Mouse (Mus musculus) forebrain, embryonic 13.5 days (tissue): Measurements from ENCODE around the gene Tspan33. TPM values are rescaled to one million over a fixed set of nuclear protein-coding genes. Genes with fewer than 3 reads are reported as not detected.
A peak's percentile ranks its signal among the peaks of the same experiment; 100 is the strongest.
"Not testable (repeated sequence)": the region's sequence is repeated elsewhere in the genome, so short reads cannot be mapped to it uniquely, and the experiment has no call there.

Experiments
- ATAC-seq: fragments of 200-750 bp; cut with Nextera tagmentation; 2 replicates; pipeline ENCODE4 v1.8.0; 2017
- H3K27ac ChIP-seq: fragments of 300-500 bp; sonication (generic); 2 replicates; pipeline ENCODE4 v1.5.1; 2015; ENCODE audit warnings: inconsistent platforms, mild to moderate bottlenecking, moderate library complexity
- H3K27me3 ChIP-seq: fragments of 300-500 bp; sonication (generic); 2 replicates; pipeline ENCODE4 v1.6.1; 2015; ENCODE audit warnings: mild to moderate bottlenecking, inconsistent platforms
- H3K36me3 ChIP-seq: fragments of 300-500 bp; sonication (generic); 2 replicates; pipeline ENCODE4 v1.6.1; 2015; ENCODE audit warnings: mild to moderate bottlenecking, inconsistent platforms; ENCODE audit not compliant: poor library complexity, severe bottlenecking
- H3K4me1 ChIP-seq: fragments of 300-500 bp; sonication (generic); 2 replicates; pipeline ENCODE4 v1.6.1; 2015; ENCODE audit warnings: inconsistent platforms
- H3K4me2 ChIP-seq: fragments of 300-500 bp; sonication (generic); 2 replicates; pipeline ENCODE4 v1.6.1; 2015; ENCODE audit warnings: inconsistent platforms, mild to moderate bottlenecking, moderate library complexity
- H3K4me3 ChIP-seq: fragments of 300-500 bp; sonication (generic); 2 replicates; pipeline ENCODE4 v1.5.1; 2015; ENCODE audit warnings: mild to moderate bottlenecking, inconsistent platforms
- H3K9ac ChIP-seq: fragments of 300-500 bp; sonication (generic); 2 replicates; pipeline ENCODE4 v1.6.1; 2015; ENCODE audit warnings: mild to moderate bottlenecking, inconsistent platforms
- H3K9me3 ChIP-seq: fragments of 300-500 bp; sonication (generic); replicated peaks from 2 replicates; pipeline ENCODE4 v1.6.1; 2016; ENCODE audit warnings: inconsistent platforms
- WGBS: fragments of 180-500 bp; shearing (Covaris S2); methylation state at CpG from one replicate; pipeline ENCODE4 v1.1.7; 2015; 5-methylcytosine and 5-hydroxymethylcytosine counted together
- polyA plus RNA-seq: library from polyadenylated mRNA; unstranded; fragments of >200 nt; fragmentation: Nextera tagmentation; extraction: Ambion mirVana; gene quantifications from 2 replicates; pipeline ENCODE4 v1.2.1, GENCODE M21; 2015

The Tspan33 gene
- polyA plus RNA-seq, 1 experiment from 2014 or later = 4.3 TPM

DNA sequence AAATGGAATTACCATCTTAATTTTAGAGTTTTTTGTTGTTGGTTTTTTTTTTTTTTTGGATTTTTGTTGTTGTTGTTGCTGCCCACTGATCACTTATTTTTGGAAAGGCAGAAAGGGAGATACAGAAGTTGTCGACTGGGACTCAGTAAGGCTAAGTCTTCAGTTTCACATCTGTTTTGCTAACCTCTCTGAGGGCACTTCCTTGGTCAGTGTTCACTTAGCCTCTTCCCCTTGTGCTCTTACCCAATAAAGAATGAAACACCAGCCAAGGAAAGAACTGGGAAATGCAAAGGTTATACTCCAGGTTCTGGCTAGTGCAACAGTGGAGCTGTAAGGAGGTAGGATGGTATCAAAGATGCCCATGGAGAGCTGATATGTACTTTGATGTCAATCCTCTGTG lies 35.5 kb downstream of the Tspan33 start:
- H3K4me1 ChIP-seq = no peaks in the 10 kb centered on the region
- no peaks in the 10 kb centered on the region for H3K9me3 ChIP-seq
- H3K4me2 ChIP-seq = no peak overlapping the region
- H3K4me3 ChIP-seq = no peak overlapping the region
- ATAC-seq = no peak
- WGBS = 79% methylated on average over 1 of the region's 1 CpGs
- H3K36me3 ChIP-seq = no peaks in the 10 kb centered on the region
- H3K9ac ChIP-seq = no peak overlapping the region
- H3K27me3 ChIP-seq = no peaks in the 10 kb centered on the region
- H3K27ac ChIP-seq = no peak overlapping the region

DNA sequence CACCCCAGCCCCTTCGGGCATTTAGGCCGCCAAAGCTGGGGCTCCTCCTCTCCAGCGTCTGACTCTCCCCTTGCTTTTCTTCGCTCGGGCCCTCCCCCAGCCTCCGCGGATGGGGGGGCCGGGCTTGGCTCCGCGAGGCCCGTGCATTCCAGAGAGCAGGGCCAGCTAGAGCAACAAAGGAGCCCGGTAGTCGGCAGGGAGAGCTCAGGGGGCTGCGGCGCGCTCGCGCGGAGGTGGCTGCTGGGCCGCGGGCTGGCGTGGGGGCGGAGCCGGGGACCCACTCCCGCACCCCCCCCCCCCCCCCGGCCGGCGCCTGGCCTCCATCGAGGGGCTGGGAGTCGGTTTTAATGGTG lies 41.3 kb downstream of the Tspan33 start, which contains the start of gene Smo:
TSS of gene Smo (plus strand) at position 168 of the 353 bp plus-strand sequence.
- Histone ChIP-seq H3K9ac (peak within 1 kb of the TSS; percentile 94), H3K9me3 (no peaks in the 10 kb centered on the region), H3K4me3 (peak within 1 kb of the TSS; percentile 82), H3K36me3 (peaks cover 8% of the 10 kb centered on the region), H3K27me3 (no peaks in the 10 kb centered on the region), H3K27ac (peak within 1 kb of the TSS; percentile 87), H3K4me1 (peaks cover 26% of the 10 kb centered on the region), H3K4me2 (peak within 1 kb of the TSS; percentile 79)
- WGBS = under 1% methylated on average over 21 of the region's 30 CpGs
- peak; percentile 97 for ATAC-seq

DNA sequence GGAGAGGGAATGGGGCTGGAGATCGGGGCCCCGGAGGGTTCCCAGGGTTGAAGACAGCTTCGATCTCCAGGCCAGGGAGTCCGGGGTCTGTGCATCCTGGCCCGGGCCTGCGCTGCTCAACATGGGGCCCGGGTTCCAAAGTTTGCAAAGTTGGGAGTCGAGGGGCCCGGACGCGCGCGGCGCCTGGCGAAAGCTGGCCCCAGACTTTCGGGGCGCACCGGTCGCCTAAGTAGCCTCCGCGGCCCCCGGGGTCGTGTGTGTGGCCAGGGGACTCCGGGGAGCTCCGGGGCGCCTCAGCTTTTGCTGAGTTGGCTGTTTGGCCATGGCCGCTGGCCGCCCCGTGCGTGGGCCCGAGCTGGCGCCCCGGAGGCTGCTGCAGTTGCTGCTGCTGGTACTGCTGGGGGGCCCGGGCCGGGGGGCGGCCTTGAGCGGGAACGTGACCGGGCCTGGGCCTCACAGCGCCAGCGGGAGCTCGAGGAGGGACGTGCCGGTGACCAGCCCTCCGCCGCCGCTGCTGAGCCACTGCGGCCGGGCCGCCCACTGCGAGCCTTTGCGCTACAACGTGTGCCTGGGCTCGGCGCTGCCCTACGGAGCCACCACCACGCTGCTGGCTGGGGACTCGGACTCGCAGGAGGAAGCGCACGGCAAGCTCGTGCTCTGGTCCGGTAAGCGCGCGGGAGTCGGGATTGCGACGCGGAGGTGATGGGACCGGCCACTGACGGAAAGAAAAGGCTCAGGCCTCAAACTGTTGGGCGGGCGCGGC lies 41.8 kb downstream of the Tspan33 start:
- WGBS = under 1% methylated on average over 67 of the region's 75 CpGs
- ATAC-seq = peak; percentile 87
- Histone ChIP-seq H3K27ac (peak overlapping the region; percentile 87), H3K36me3 (peaks cover 8% of the 10 kb centered on the region), H3K4me1 (peaks cover 26% of the 10 kb centered on the region), H3K4me2 (peak overlapping the region; percentile 79), H3K4me3 (peak overlapping the region; percentile 82), H3K27me3 (no peaks in the 10 kb centered on the region), H3K9ac (peak overlapping the region; percentile 94), H3K9me3 (no peaks in the 10 kb centered on the region)

DNA sequence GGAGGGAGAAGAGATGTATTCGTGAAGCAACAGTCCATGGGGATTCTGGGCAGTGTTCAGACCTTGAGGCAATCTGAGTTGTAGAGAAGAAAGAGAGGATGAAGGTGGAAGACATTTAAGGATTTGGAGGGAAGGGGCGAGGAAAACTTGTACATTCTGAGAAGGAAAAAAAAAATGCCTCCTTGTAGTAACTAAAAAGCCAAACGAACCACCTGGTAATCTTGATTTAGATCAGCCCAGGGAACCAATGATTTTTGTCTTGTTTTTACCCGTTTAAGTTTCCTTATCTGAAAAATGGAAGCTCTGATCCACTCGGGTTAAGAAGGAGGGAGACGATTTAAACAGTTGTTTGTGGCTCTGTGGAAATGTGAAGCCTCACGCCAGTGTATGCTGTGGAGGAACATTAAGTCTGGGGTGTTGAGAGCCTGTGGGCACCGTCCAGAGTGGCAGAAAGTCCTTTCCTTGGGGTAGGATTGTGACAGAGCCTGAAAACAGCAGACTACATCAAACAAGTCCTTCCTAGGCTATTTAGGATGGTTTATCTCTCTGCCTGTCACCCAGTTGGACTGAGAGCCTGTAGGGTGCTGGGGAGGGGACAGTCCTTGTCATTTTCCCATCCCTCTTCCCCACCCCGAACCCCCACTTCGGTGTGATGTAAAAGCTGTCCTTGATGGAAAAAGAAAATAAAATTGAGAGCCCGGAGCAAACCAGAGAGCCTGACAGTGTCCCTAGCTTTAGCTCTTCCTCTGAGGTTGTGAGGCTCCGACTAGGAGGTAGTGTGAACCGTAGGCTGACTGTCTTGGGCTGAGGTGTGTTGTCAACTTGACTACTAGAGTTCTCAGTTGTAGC lies 42.8 kb downstream of the Tspan33 start:
- 21% methylated on average over 13 of the region's 13 CpGs for WGBS
- H3K27ac ChIP-seq = 0 out of 2 replicates have a peak overlapping the region, but pooled peaks have one; percentile 87
- H3K36me3 ChIP-seq = peaks cover 8% of the 10 kb centered on the region

DNA sequence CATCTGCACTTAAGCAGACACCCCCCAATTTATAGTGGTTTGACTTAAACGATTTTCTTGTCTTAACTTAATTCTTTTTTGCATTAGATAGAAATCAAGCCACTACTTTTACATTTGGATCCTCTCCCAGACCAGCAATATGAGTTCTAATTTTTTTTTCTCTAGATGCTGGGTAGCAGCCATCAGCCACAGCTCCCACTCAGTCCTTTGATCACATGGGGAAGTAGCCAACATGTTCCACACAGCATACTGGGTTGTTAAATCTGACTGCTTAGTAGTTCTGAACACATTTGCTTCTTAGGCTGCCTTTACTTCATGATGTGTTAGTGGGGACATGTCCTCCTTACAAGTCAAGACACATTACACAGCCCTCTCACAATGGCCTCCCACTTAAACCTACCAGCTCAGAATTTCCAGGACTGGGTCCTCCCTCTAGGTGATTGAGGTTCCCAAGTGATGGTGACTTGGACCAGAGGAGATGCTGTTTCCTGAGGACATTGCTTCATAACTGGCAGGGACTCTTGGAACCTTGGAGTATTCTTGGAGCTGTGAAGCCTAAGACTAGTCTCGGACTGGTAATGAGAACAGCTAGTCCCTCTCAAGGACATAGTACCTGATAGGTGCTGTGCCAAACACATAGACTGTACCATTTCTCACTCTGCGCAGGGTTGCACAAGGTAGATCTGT lies 57.6 kb downstream of the Tspan33 start:
- H3K27ac ChIP-seq = no peak overlapping the region
- H3K27me3 ChIP-seq = no peaks in the 10 kb centered on the region
- ATAC-seq = no peak; the same call in 1 of the 2 replicates
- peaks cover 24% of the 10 kb centered on the region for H3K36me3 ChIP-seq
- H3K4me3 ChIP-seq = no peak overlapping the region
- no peak overlapping the region for H3K4me2 ChIP-seq
- no peak overlapping the region for H3K9ac ChIP-seq
- H3K4me1 ChIP-seq = no peaks in the 10 kb centered on the region
- peaks cover 5% of the 10 kb centered on the region for H3K9me3 ChIP-seq
- WGBS = 92% methylated on average over 3 of the region's 3 CpGs

More for the DNA sequence above, 42.8 kb downstream of the Tspan33 start:
- Histone ChIP-seq H3K27me3 (no peaks in the 10 kb centered on the region), H3K9ac (peak overlapping the region; percentile 94), H3K9me3 (no peaks in the 10 kb centered on the region), H3K4me1 (peaks cover 26% of the 10 kb centered on the region), H3K4me3 (peak overlapping the region; percentile 82), H3K4me2 (peak overlapping the region; percentile 79)
- ATAC-seq = no peak

DNA sequence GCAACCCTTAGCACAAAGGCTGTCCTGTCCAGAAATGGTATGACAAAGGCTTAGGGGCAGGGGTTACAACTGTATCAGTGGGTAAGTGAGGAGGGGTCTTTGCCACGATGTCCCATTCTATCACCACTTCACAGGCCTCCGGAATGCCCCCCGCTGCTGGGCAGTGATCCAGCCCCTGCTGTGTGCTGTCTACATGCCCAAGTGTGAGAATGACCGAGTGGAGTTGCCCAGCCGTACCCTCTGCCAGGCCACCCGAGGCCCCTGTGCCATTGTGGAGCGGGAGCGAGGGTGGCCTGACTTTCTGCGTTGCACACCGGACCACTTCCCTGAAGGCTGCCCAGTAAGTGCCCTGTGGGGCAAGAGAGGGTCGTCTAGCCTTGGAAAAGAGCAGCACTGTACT lies 59.3 kb downstream of the Tspan33 start:
- ATAC-seq = no peak

DNA sequence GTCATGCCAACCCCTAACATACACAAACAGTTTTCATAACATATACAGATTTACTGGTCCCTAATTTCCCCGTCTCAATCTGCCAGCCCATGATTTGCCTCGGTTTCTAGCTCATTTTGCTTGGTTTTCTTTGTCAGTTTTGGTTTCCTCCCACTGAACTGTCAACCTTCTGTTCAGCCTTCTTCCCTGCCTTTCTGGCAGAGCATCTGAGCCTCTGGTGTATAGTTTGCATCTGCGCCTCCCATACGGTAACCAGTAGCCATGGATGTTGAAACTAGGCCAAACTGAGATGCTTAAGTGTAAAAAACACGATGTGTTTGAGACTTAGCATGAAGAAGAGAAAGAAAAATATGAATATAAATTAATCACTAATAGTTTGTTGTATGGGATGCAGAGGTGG lies 62.0 kb downstream of the Tspan33 start:
- H3K36me3 ChIP-seq = peaks cover 59% of the 10 kb centered on the region

More for the DNA sequence above, 59.3 kb downstream of the Tspan33 start:
- 85% methylated on average over 11 of the region's 11 CpGs for WGBS
- no peaks in the 10 kb centered on the region for H3K4me1 ChIP-seq
- H3K4me2 ChIP-seq = no peak overlapping the region
- H3K36me3 ChIP-seq = peaks cover 42% of the 10 kb centered on the region
- no peak overlapping the region; the same call in 1 of the 2 replicates for H3K9ac ChIP-seq
- no peak overlapping the region for H3K27ac ChIP-seq
- H3K27me3 ChIP-seq = no peaks in the 10 kb centered on the region
- H3K9me3 ChIP-seq = peaks cover 2% of the 10 kb centered on the region
- H3K4me3 ChIP-seq = no peak overlapping the region

DNA sequence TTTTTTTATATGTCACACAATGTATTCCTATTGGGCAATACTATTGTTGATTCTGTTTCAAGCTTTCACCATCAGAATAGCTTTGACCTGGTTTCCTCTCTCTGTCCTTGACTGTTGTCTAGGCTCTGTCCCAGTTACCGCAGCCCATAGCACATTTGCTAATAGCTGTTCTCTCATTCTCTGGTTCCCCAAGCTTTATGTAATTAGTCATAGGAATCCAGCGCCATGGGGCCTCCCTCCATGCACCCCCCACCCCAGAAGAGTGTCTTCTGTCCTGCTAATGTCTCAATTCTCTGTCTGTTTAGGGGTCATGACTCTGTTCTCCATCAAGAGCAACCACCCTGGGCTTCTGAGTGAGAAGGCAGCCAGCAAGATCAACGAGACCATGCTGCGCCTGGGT lies 62.5 kb downstream of the Tspan33 start:
- no peak overlapping the region for H3K4me2 ChIP-seq
- WGBS = 88% methylated on average over 4 of the region's 4 CpGs
- no peak overlapping the region for H3K9ac ChIP-seq
- no peak overlapping the region for H3K27ac ChIP-seq
- H3K9me3 ChIP-seq = no peaks in the 10 kb centered on the region
- H3K4me3 ChIP-seq = no peak overlapping the region
- H3K4me1 ChIP-seq = no peaks in the 10 kb centered on the region
- no peaks in the 10 kb centered on the region for H3K27me3 ChIP-seq
- ATAC-seq = no peak
- peaks cover 63% of the 10 kb centered on the region for H3K36me3 ChIP-seq

More for the DNA sequence above, 62.0 kb downstream of the Tspan33 start:
- WGBS = 84% methylated on average over 5 of the region's 5 CpGs
- no peaks in the 10 kb centered on the region for H3K9me3 ChIP-seq
- no peak overlapping the region for H3K4me3 ChIP-seq
- H3K4me2 ChIP-seq = no peak overlapping the region
- no peak overlapping the region for H3K9ac ChIP-seq
- H3K27ac ChIP-seq = no peak overlapping the region
- H3K4me1 ChIP-seq = no peaks in the 10 kb centered on the region
- no peaks in the 10 kb centered on the region for H3K27me3 ChIP-seq
- no peak; the same call in 1 of the 2 replicates for ATAC-seq

DNA sequence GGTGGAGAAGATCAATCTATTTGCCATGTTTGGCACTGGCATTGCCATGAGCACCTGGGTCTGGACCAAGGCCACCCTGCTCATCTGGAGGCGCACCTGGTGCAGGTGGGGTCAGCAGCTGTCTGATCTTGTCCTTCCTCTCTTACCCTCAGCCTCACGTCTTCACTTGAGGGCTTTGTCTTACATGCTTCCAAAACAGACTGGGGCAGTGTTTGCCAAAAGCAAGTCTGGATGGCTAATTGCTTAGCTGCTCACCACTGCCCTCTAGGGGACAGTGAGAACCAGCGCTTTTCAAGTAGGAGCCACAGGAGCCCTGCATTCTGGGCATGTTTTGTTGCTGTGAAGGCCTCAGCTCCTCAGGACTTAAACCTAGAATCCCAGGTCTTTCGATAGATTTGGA lies 64.4 kb downstream of the Tspan33 start:
- no peak overlapping the region for H3K9ac ChIP-seq
- ATAC-seq = peak; percentile 46; the same call in 1 of the 2 replicates
- no peaks in the 10 kb centered on the region for H3K27me3 ChIP-seq
- no peak overlapping the region for H3K4me2 ChIP-seq
- no peaks in the 10 kb centered on the region for H3K9me3 ChIP-seq
- H3K4me1 ChIP-seq = no peaks in the 10 kb centered on the region
- 0 out of 2 replicates have a peak overlapping the region, but pooled peaks have one; percentile 11 for H3K27ac ChIP-seq
- H3K4me3 ChIP-seq = no peak overlapping the region
- peaks cover 63% of the 10 kb centered on the region for H3K36me3 ChIP-seq
- 39% methylated on average over 4 of the region's 4 CpGs for WGBS

DNA sequence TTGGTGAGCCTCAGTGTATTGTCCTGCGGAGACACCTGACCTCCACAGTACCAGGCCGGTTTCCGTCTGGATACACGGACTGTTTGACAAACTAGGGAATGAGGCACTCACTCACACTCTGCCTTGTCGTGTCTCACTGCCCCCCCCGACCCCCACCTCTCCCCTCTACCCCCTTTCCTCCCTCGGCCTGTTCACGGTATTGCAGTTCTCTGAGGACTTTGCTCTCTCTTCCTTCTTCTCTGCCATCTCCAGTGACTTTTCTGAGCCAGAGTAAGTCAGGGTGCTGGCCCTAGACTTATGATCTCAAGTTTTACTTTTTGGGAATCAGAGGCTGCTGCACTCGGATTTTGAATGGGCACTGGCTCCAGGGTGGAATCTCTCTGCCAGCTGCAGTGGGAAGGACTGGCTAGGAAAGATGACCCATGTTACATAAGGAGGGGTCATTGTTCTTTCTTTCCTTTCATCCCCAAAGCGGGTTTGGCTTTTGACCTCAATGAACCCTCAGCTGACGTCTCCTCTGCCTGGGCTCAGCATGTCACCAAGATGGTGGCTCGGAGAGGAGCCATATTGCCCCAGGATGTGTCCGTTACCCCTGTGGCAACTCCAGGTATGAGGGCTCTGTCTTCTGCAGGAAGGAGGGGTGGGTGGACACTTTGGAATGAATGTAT lies 65.1 kb downstream of the Tspan33 start:
- ATAC-seq = 0 out of 2 replicates have a peak, but pooled peaks have one; percentile 5
- 86% methylated on average over 13 of the region's 13 CpGs for WGBS
- peaks cover 58% of the 10 kb centered on the region for H3K36me3 ChIP-seq

DNA sequence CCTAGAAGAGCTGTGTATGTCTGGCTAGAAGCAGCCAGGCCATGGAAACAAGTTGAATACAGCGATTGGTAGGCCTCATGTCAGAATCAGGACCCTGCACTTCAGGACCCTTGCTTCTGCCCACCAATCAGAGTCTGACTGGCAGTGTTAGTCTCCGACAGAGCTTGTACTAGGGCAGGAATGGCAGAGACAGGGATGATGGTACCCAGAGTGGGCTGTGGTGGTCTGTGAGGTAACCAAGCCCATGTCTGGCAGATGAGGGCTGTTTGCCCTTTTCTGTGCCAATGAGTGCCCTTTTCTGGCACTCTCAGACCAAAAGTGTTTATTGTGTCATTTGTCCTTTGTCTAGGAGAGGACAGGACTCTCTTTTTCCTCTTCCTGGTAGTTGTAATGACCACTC lies 66.4 kb downstream of the Tspan33 start:
- H3K27me3 ChIP-seq, H3K9ac ChIP-seq, ATAC-seq, H3K4me2 ChIP-seq, H3K9me3 ChIP-seq, H3K4me1 ChIP-seq, H3K4me3 ChIP-seq, H3K27ac ChIP-seq: not testable (repeated sequence)
- peaks cover 46% of the 10 kb centered on the region for H3K36me3 ChIP-seq
- WGBS = 93% methylated on average over 1 of the region's 2 CpGs

More for the DNA sequence above, 65.1 kb downstream of the Tspan33 start:
- no peak overlapping the region for H3K4me2 ChIP-seq
- no peaks in the 10 kb centered on the region for H3K9me3 ChIP-seq
- no peak overlapping the region for H3K27ac ChIP-seq
- H3K9ac ChIP-seq = peak overlapping the region; percentile 1; the same call in 1 of the 2 replicates
- H3K27me3 ChIP-seq = no peaks in the 10 kb centered on the region
- no peaks in the 10 kb centered on the region for H3K4me1 ChIP-seq
- no peak overlapping the region for H3K4me3 ChIP-seq
